Comparison of ENCODE assay signal across 27 mouse cellular contexts in genomic region chr6:92246335-92246734, GRCm38 (mm10). TPM values are rescaled to one million over a fixed set of nuclear protein-coding genes. Genes with fewer than 3 reads are reported as not detected.
DNase-seq lines count a peak whose midpoint lies in the region; ATAC-seq and TF ChIP-seq lines count a peak whose summit lies in the region.
"Had no signal": no experiment of that assay in that cellular context is flagged by ENCODE, and none has a peak within 500 bp of the region (broad histone marks: within the 10 kb centered on the region; RNA-seq: fewer than 3 reads in every experiment).

No protein-coding gene starts in this region.

- H3K4me2 ChIP-seq in midbrain, embryonic 11.5 days, result no peak overlapping the region
- H3K4me2 ChIP-seq in midbrain, postnatal 0 days (ENCODE audit: low read depth, low read length, poor library complexity, severe bottlenecking), result no peak overlapping the region
- H3K4me2 ChIP-seq: embryonic facial prominence, embryonic 12.5 days; forebrain, embryonic 12.5 days; heart, embryonic 12.5 days; hindbrain, embryonic 12.5 days had no signal

- peaks cover 21% of the 10 kb centered on the region; the same call in 1 of the 2 replicates for H3K27me3 ChIP-seq in midbrain, embryonic 11.5 days (ENCODE audit: control insufficient read depth, insufficient read depth, low read length)
- peaks cover 13% of the 10 kb centered on the region; the same call in 1 of the 2 replicates for H3K27me3 ChIP-seq in midbrain, postnatal 0 days (ENCODE audit: insufficient read depth, low read length)

- peaks cover 19% of the 10 kb centered on the region for H3K4me1 ChIP-seq in midbrain, embryonic 11.5 days (ENCODE audit: control insufficient read depth, insufficient read depth, low read length)
- no peaks in the 10 kb centered on the region for H3K4me1 ChIP-seq in midbrain, postnatal 0 days (ENCODE audit: insufficient read depth, low read length)
- H3K4me1 ChIP-seq: embryonic facial prominence, embryonic 12.5 days had no signal

- no peak for TF ChIP-seq CTCF in midbrain, postnatal 0 days (IDR thresholded peaks at IDR 0.05)

- H3K4me3 ChIP-seq in midbrain, embryonic 11.5 days (ENCODE audit: low read depth, low read length), result no peak overlapping the region
- H3K4me3 ChIP-seq in midbrain, postnatal 0 days (ENCODE audit: low read depth, low read length), result no peak overlapping the region
- H3K4me3 ChIP-seq: embryonic facial prominence, embryonic 12.5 days; forebrain, embryonic 12.5 days; heart, embryonic 12.5 days; hindbrain, embryonic 12.5 days had no signal

- no peaks in the 10 kb centered on the region for H3K9me3 ChIP-seq in midbrain, embryonic 11.5 days (ENCODE audit: control insufficient read depth, low read length)
- H3K9me3 ChIP-seq in midbrain, postnatal 0 days (ENCODE audit: low read length), result no peaks in the 10 kb centered on the region
- H3K9me3 ChIP-seq: embryonic facial prominence, embryonic 12.5 days; forebrain, embryonic 12.5 days; heart, embryonic 12.5 days; hindbrain, embryonic 12.5 days had no signal

- peak; percentile 47 for DNase-seq in embryo, embryonic 10 days (ENCODE audit: low spot score)
- no peak for DNase-seq in embryo, embryonic 9.5 days (ENCODE audit: extremely low spot score)
- DNase-seq in midbrain, embryonic 11.5 days (ENCODE audit: low spot score, missing footprints), result peak; percentile 90
- DNase-seq in midbrain, postnatal 0 days (ENCODE audit: low spot score), result no peak
- DNase-seq in R1 (ENCODE audit: low read depth, low spot score), result peak; percentile 86
- peak; percentile 26 for DNase-seq in embryo, embryonic 11 days
- DNase-seq in right cerebral cortex, postnatal 14 days, result no peak
- DNase-seq in thymus, postnatal 36 days, result no peak
- DNase-seq: adrenal gland, adult 8-10 months; adrenal gland, postnatal 36 days; cerebellum, adult 11 months; cerebellum, adult 8-10 months; cerebellum, postnatal 14 days; forebrain, postnatal 0 days; gastrocnemius, postnatal 25 days; heart, postnatal 36 days; kidney, adult 11 months had no signal

- 1% methylated on average over 3 of the region's 3 CpGs for WGBS in midbrain, embryonic 11.5 days
- WGBS in midbrain, postnatal 0 days, result 6% methylated on average over 3 of the region's 3 CpGs

- no peak overlapping the region for H3K27ac ChIP-seq in midbrain, embryonic 11.5 days (ENCODE audit: low read depth, low read length)
- no peak overlapping the region for H3K27ac ChIP-seq in midbrain, postnatal 0 days (ENCODE audit: low read depth, low read length)
- H3K27ac ChIP-seq: embryonic facial prominence, embryonic 12.5 days; forebrain, embryonic 12.5 days; hindbrain, embryonic 12.5 days; hindbrain, postnatal 0 days had no signal

- ATAC-seq in midbrain, embryonic 11.5 days (ENCODE audit: low FRiP score), result peak; percentile 71
- ATAC-seq in midbrain, postnatal 0 days (ENCODE audit: low FRiP score), result no peak
- ATAC-seq: forebrain, postnatal 0 days; hindbrain, postnatal 0 days had no signal

- H3K36me3 ChIP-seq in midbrain, embryonic 11.5 days (ENCODE audit: control insufficient read depth, insufficient read depth, low read length), result no peaks in the 10 kb centered on the region
- H3K36me3 ChIP-seq in midbrain, postnatal 0 days (ENCODE audit: insufficient read depth, low read length), result no peaks in the 10 kb centered on the region
- H3K36me3 ChIP-seq: embryonic facial prominence, embryonic 12.5 days; forebrain, embryonic 12.5 days; heart, embryonic 12.5 days; hindbrain, embryonic 12.5 days had no signal

- no peak overlapping the region for H3K9ac ChIP-seq in midbrain, embryonic 11.5 days (ENCODE audit: low read length)
- H3K9ac ChIP-seq in midbrain, postnatal 0 days (replicated peaks; ENCODE audit: low read length, poor library complexity, severe bottlenecking), result no peak overlapping the region
- H3K9ac ChIP-seq: embryonic facial prominence, embryonic 12.5 days; forebrain, embryonic 12.5 days; forebrain, postnatal 0 days; heart, embryonic 12.5 days; hindbrain, embryonic 12.5 days had no signal

RNA-seq across cellular contexts. Expression of gene Trh, which starts 1.9 kb away (rescaled TPM):
- 6.6 and 11.1 TPM in 2 replicates for polyA plus RNA-seq in midbrain, embryonic 11.5 days (2014; fragmentation: Nextera tagmentation; extraction: Ambion mirVana)
- 3.6 TPM in 2 replicates for total RNA-seq in midbrain, postnatal 0 days (2014; rRNA removed)
- 9.6 and 17.9 TPM in 2 replicates for polyA plus RNA-seq in midbrain, postnatal 0 days (2015; fragmentation: Nextera tagmentation; extraction: Ambion mirVana)
- total RNA-seq: adrenal gland, adult 8-10 months; adrenal gland, postnatal 36 days; gastrocnemius, adult 18-20 months; gastrocnemius, postnatal 25 days; granulocyte monocyte progenitor cell, adult 5-6 weeks; heart, adult 8-10 months; heart, postnatal 36 days; MEL had no signal
- polyA plus RNA-seq: C2C12 had no signal

RNA-seq across cellular contexts. Expression of gene Rbsn, which starts 31.6 kb away (rescaled TPM):
- 15.8 and 17.3 TPM in 2 replicates for polyA plus RNA-seq in midbrain, embryonic 11.5 days (2014; fragmentation: Nextera tagmentation; extraction: Ambion mirVana)
- 25.4 and 52.6 TPM in 2 replicates for total RNA-seq in midbrain, postnatal 0 days (2014; rRNA removed)
- 31.0 and 31.7 TPM in 2 replicates for polyA plus RNA-seq in midbrain, postnatal 0 days (2015; fragmentation: Nextera tagmentation; extraction: Ambion mirVana)

Comparison
In these comparisons a context has a peak if more than half of its experiments do, and no peak if none do; other contexts are left out.
1. DNase-seq: peak in embryo, embryonic 10 days (single experiment), midbrain, embryonic 11.5 days (single experiment), R1 (single experiment) and embryo, embryonic 11 days (single experiment); none in embryo, embryonic 9.5 days (single experiment), midbrain, postnatal 0 days (single experiment), right cerebral cortex, postnatal 14 days (single experiment) and thymus, postnatal 36 days (0 of 2).